Mouse (Mus musculus) MEL (cell line): Measurements from ENCODE around the gene Mtg2. TPM values are rescaled to one million over a fixed set of nuclear protein-coding genes. Genes with fewer than 3 reads are reported as not detected.

Experiments
- DNase-seq: peaks from one replicate; pipeline ENCODE4 v3.0.0; 2011; ENCODE audit warnings: low read depth, low spot score
- H3K27ac ChIP-seq: 2 replicates; pipeline ENCODE4 v1.5.1; 2012; ENCODE audit warnings: low read depth, mild to moderate bottlenecking, control low read depth, low read length, moderate library complexity; ENCODE audit not compliant: control insufficient read depth
- H3K27me3 ChIP-seq, 2 experiments: fragments of 150-350 bp in 1 of 2; sonication (generic) in 1 of 2; 2 replicates each; pipeline ENCODE4 v1.6.1; 2012; ENCODE audit warnings: low read length in 2 of 2, mild to moderate bottlenecking in 2 of 2, improper control_type of control experiment in 1 of 2, moderate library complexity in 1 of 2; ENCODE audit not compliant: insufficient read depth in 2 of 2, control insufficient read depth in 1 of 2
- H3K36me3 ChIP-seq, 2 experiments: 2 replicates each; pipeline ENCODE4 v1.6.1; 2012 to 2014; ENCODE audit warnings: low read length in 2 of 2, improper control_type of control experiment in 1 of 2, inconsistent platforms in 1 of 2, mild to moderate bottlenecking in 1 of 2; ENCODE audit not compliant: insufficient read depth in 2 of 2, control insufficient read depth in 1 of 2
- H3K4me1 ChIP-seq, 2 experiments: fragments of 150-350 bp in 1 of 2; sonication (generic) in 1 of 2; 2 replicates each; pipeline ENCODE4 v1.6.1; 2012; ENCODE audit warnings: low read length in 2 of 2, improper control_type of control experiment in 1 of 2, mild to moderate bottlenecking in 1 of 2; ENCODE audit not compliant: insufficient read depth in 2 of 2, control insufficient read depth in 1 of 2
- H3K4me3 ChIP-seq, 2 experiments: fragments of 150-350 bp in 1 of 2; sonication (generic) in 1 of 2; 2 replicates each; pipeline ENCODE4 v1.5.1; 2012; ENCODE audit warnings: low read depth in 2 of 2, low read length in 2 of 2, mild to moderate bottlenecking in 2 of 2, moderate library complexity in 2 of 2, control low read depth in 1 of 2, improper control_type of control experiment in 1 of 2; ENCODE audit not compliant: control insufficient read depth in 1 of 2, insufficient read depth in 1 of 2
- H3K79me2 ChIP-seq: 2 replicates; pipeline ENCODE4 v1.6.1; 2012; ENCODE audit warnings: mild to moderate bottlenecking, low read length, moderate library complexity; ENCODE audit not compliant: control insufficient read depth, poor library complexity, insufficient read depth
- H3K9ac ChIP-seq: 2 replicates; pipeline ENCODE4 v1.6.1; 2012; ENCODE audit warnings: low read depth, mild to moderate bottlenecking, control low read depth, low read length, moderate library complexity; ENCODE audit not compliant: control insufficient read depth, poor library complexity, severe bottlenecking
- H3K9me3 ChIP-seq: fragments of 150-350 bp; sonication (generic); replicated peaks from 2 replicates; pipeline ENCODE4 v1.6.1; 2012; ENCODE audit warnings: mild to moderate bottlenecking, low read length, improper control_type of control experiment, moderate library complexity; ENCODE audit not compliant: insufficient read depth
- BHLHE40 ChIP-seq: IDR thresholded peaks from 2 replicates; pipeline ENCODE4 v1.6.1; 2012; ENCODE audit warnings: low read depth, mild to moderate bottlenecking, inconsistent platforms, low read length, improper control_type of control experiment, borderline replicate concordance
- CHD1 ChIP-seq: IDR thresholded peaks from 2 replicates; pipeline ENCODE4 v1.6.1; 2012; ENCODE audit warnings: low read depth, mild to moderate bottlenecking, inconsistent platforms, low read length, improper control_type of control experiment
- CHD2 ChIP-seq: IDR thresholded peaks from 2 replicates; pipeline ENCODE4 v1.6.1; 2011; ENCODE audit warnings: low read length, improper control_type of control experiment
- CTCF ChIP-seq, 3 experiments: IDR thresholded peaks in 2 of 3; conservative IDR thresholded peaks in 1 of 3; 2 replicates each; pipeline ENCODE4 v1.5.1; 2011 to 2012; ENCODE audit warnings: low read length in 3 of 3, low read depth in 2 of 3, mild to moderate bottlenecking in 2 of 3, improper control_type of control experiment in 1 of 3, inconsistent platforms in 1 of 3, mixed read lengths in 1 of 3, moderate library complexity in 1 of 3; ENCODE audit not compliant: control insufficient read depth in 1 of 3, insufficient read depth in 1 of 3, poor library complexity in 1 of 3, severe bottlenecking in 1 of 3
- E2F4 ChIP-seq: IDR thresholded peaks from 2 replicates; pipeline ENCODE4 v1.6.1; 2011; ENCODE audit warnings: low read depth, low read length, improper control_type of control experiment, borderline replicate concordance
- EP300 ChIP-seq, 2 experiments: IDR thresholded peaks; 2 replicates each; pipeline ENCODE4 v1.6.1; 2011; ENCODE audit warnings: improper control_type of control experiment in 2 of 2, low read length in 2 of 2, low read depth in 1 of 2, mild to moderate bottlenecking in 1 of 2
- ETS1 ChIP-seq: IDR thresholded peaks from 2 replicates; pipeline ENCODE4 v1.6.1; 2012; ENCODE audit warnings: low read depth, mild to moderate bottlenecking, inconsistent platforms, low read length, improper control_type of control experiment, moderate library complexity
- HCFC1 ChIP-seq: IDR thresholded peaks from 2 replicates; pipeline ENCODE4 v1.6.1; 2012; ENCODE audit warnings: low read depth, mild to moderate bottlenecking, inconsistent platforms, low read length, improper control_type of control experiment, moderate library complexity
- JUND ChIP-seq: IDR thresholded peaks from 2 replicates; pipeline ENCODE4 v1.6.1; 2011; ENCODE audit warnings: low read depth, mild to moderate bottlenecking, improper control_type of control experiment, low read length
- MYB ChIP-seq: IDR thresholded peaks from 2 replicates; pipeline ENCODE4 v1.6.1; 2011; ENCODE audit warnings: mild to moderate bottlenecking, low read depth, low read length, improper control_type of control experiment
- MYC ChIP-seq: IDR thresholded peaks from 2 replicates; pipeline ENCODE4 v1.6.1; 2011; ENCODE audit warnings: low read depth, mild to moderate bottlenecking, low read length, improper control_type of control experiment, moderate library complexity
- NELFE ChIP-seq: IDR thresholded peaks from 2 replicates; pipeline ENCODE4 v1.6.1; 2011; ENCODE audit warnings: low read depth, low read length, improper control_type of control experiment
- NRF1 ChIP-seq: IDR thresholded peaks from 2 replicates; pipeline ENCODE4 v1.6.1; 2014; ENCODE audit warnings: low read depth, mild to moderate bottlenecking, inconsistent platforms, low read length, improper control_type of control experiment, moderate library complexity; ENCODE audit not compliant: poor library complexity, insufficient read depth, severe bottlenecking
- RAD21 ChIP-seq: IDR thresholded peaks from 2 replicates; pipeline ENCODE4 v1.6.1; 2011; ENCODE audit warnings: mild to moderate bottlenecking, low read depth, low read length, improper control_type of control experiment
- RCOR1 ChIP-seq: IDR thresholded peaks from 2 replicates; pipeline ENCODE4 v1.6.1; 2012; ENCODE audit warnings: low read depth, mild to moderate bottlenecking, inconsistent platforms, low read length, improper control_type of control experiment
- SIN3A ChIP-seq: IDR thresholded peaks from 2 replicates; pipeline ENCODE4 v1.6.1; 2012; ENCODE audit warnings: low read length, improper control_type of control experiment, inconsistent platforms
- SMC3 ChIP-seq: IDR thresholded peaks from 2 replicates; pipeline ENCODE4 v1.6.1; 2011; ENCODE audit warnings: low read depth, low read length, improper control_type of control experiment
- TAL1 ChIP-seq: IDR thresholded peaks from 2 replicates; pipeline ENCODE4 v1.6.1; 2012; ENCODE audit warnings: mild to moderate bottlenecking, inconsistent platforms, low read length, moderate library complexity, mixed read lengths
- TCF12 ChIP-seq: IDR thresholded peaks from 2 replicates; pipeline ENCODE4 v1.6.1; 2014; ENCODE audit warnings: low read depth, mild to moderate bottlenecking, inconsistent platforms, low read length, improper control_type of control experiment, moderate library complexity
- ZC3H11A ChIP-seq: IDR thresholded peaks from 2 replicates; pipeline ENCODE4 v1.6.1; 2012; ENCODE audit warnings: low read depth, mild to moderate bottlenecking, inconsistent platforms, low read length, improper control_type of control experiment
- ZKSCAN1 ChIP-seq: IDR thresholded peaks from 2 replicates; pipeline ENCODE4 v1.6.1; 2012; ENCODE audit warnings: low read depth, mild to moderate bottlenecking, inconsistent platforms, low read length, improper control_type of control experiment, moderate library complexity
- polyA plus RNA-seq, 2 experiments: library from polyadenylated mRNA; stranded (reverse) in 1 of 2; unstranded in 1 of 2; fragments of >175 nt in 1 of 2; fragments of >200 nt in 1 of 2; gene quantifications; 2 replicates each; pipeline versions ENCODE4 v1.2.1 to v1.2.4; 2012; ENCODE audit warnings: low replicate concordance in 2 of 2, low read depth in 1 of 2; ENCODE audit not compliant: insufficient read length in 2 of 2, insufficient read depth in 1 of 2, missing spikeins in 1 of 2
- total RNA-seq: library from RNA; depleted of rRNA; stranded (reverse); fragments of 300-350 nt; gene quantifications from 2 replicates; pipeline ENCODE4 v1.2.3, GENCODE M21; 2012

Gene Mtg2
- total and polyA plus RNA-seq, 3 experiments: 30.9 to 35.2 TPM; not detected in 1

- TF ChIP-seq MYC: no peak
- TF ChIP-seq RAD21: no peak
- no peak for TF ChIP-seq BHLHE40
- no peak for TF ChIP-seq CHD1
- no peak for TF ChIP-seq JUND
- peak; percentile 88 for TF ChIP-seq ETS1
- TF ChIP-seq MYB: no peak
- no peak for TF ChIP-seq ZKSCAN1
- TF ChIP-seq SMC3: no peak
Observed at GRCm38 (mm10) chr2:180116081-180116493, 45.7 kb downstream of the Mtg2 start (continued).

GRCm38 (mm10) chr2:180116741-180117484 is 46.5 kb downstream of the Mtg2 start:
- no peaks in the 10 kb centered on the region for H3K9me3 ChIP-seq
- no peaks in the 10 kb centered on the region for H3K27me3 ChIP-seq
- no peak overlapping the region for H3K27ac ChIP-seq
- DNase-seq: peak; percentile 61
- TF ChIP-seq E2F4: no peak
- TF ChIP-seq EP300 (IDR thresholded peaks at IDR 0.05; ENCODE audit: low read depth in 1 of 2, low read length in 2 of 2): 0 out of 4 replicates have a peak, but pooled peaks of 1 of the 2 experiments have one; percentile 32
- H3K36me3 ChIP-seq: peaks cover 9 to 41% of the 10 kb centered on the region in 2 experiments; a peak in 3 of 4 replicates
- H3K79me2 ChIP-seq: peaks cover 18% of the 10 kb centered on the region
- H3K9ac ChIP-seq: no peak overlapping the region
- H3K4me1 ChIP-seq: peaks cover 31 to 46% of the 10 kb centered on the region in 2 experiments
- H3K4me3 ChIP-seq: no peak overlapping the region

GRCm38 (mm10) chr2:180117485-180118194 is 47.3 kb downstream of the Mtg2 start:
- Histone ChIP-seq H3K79me2 (peaks cover 18% of the 10 kb centered on the region), H3K27ac (no peak overlapping the region), H3K4me3 (no peak overlapping the region), H3K27me3 (no peaks in the 10 kb centered on the region), H3K9me3 (no peaks in the 10 kb centered on the region), H3K36me3 (peaks cover 9 to 41% of the 10 kb centered on the region in 2 experiments; a peak in 3 of 4 replicates), H3K4me1 (peaks cover 31 to 46% of the 10 kb centered on the region in 2 experiments), H3K9ac (peak overlapping the region; percentile 69; the same call in 1 of the 2 replicates)
- TF ChIP-seq TAL1 (no peak), HCFC1 (no peak), SIN3A (no peak), NRF1 (no peak), ZC3H11A (no peak), CTCF (IDR thresholded peaks at IDR 0.05 in 2 of 3, conservative IDR thresholded peaks at IDR 0.05 in 1 of 3; ENCODE audit: control insufficient read depth in 1 of 3, insufficient read depth in 1 of 3, low read depth in 2 of 3, low read length in 3 of 3, poor library complexity in 1 of 3, severe bottlenecking in 1 of 3) (no peak), MYB (no peak), BHLHE40 (no peak), RCOR1 (no peak), CHD2 (no peak), TCF12 (no peak), NELFE (no peak), JUND (no peak)
- no peak for DNase-seq
